Mouse (Mus musculus) splenic B cell, adult 2 months (primary cell): ENCODE results near the gene Cxcl10.

ENCODE experiments used
- DNase-seq: peaks from one replicate; pipeline ENCODE4 v3.0.0-alpha.2; 2011; ENCODE audit warnings: low read depth, low spot score
- H3K27me3 ChIP-seq: 2 replicates; pipeline ENCODE4 v1.6.1; 2012; ENCODE audit warnings: mild to moderate bottlenecking, low read length, moderate library complexity, mixed read lengths; ENCODE audit not compliant: control insufficient read depth, poor library complexity, insufficient read depth, severe bottlenecking
- H3K36me3 ChIP-seq: 2 replicates; pipeline ENCODE4 v1.6.1; 2012; ENCODE audit warnings: mild to moderate bottlenecking, low read length, moderate library complexity, mixed read lengths; ENCODE audit not compliant: control insufficient read depth, poor library complexity, insufficient read depth, severe bottlenecking

Cxcl10 gene

GRCm38 (mm10) chr5:92348794-92349413, at the start of gene Cxcl10:
Cxcl10 (minus strand) TSS chr5:92348889.
- no peaks in the 10 kb centered on the region for H3K27me3 ChIP-seq
- no peaks in the 10 kb centered on the region for H3K36me3 ChIP-seq
- peak; percentile 62 for DNase-seq

DNA sequence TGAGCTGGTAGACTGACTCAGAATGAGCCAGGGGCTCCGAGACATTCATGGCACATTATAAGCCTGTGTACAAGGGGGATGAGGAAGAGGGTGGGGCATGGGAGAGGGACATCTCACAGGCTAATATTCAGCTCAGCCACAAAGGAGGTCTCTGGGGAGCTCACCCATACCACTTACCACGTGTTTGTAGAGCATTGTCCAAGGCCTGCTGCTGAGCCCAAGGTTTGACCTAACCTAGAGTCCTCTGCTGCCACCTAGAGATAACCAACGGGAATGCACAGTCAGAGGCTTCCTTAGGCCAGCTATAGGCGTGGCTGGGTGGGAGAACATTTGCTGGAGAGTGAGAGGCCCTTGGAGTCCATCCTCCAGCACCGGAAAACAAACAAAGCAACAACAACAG, 49.5 kb upstream of the Cxcl10 start:
- Histone ChIP-seq H3K36me3 (no peaks in the 10 kb centered on the region), H3K27me3 (no peaks in the 10 kb centered on the region)
- DNase-seq, result peak; percentile 86

GRCm38 (mm10) chr5:92396476-92396875, 47.8 kb upstream of the Cxcl10 start:
- Histone ChIP-seq H3K27me3 (no peaks in the 10 kb centered on the region), H3K36me3 (no peaks in the 10 kb centered on the region)
- DNase-seq, result no peak

GRCm38 (mm10) chr5:92395764-92396163, 47.1 kb upstream of the Cxcl10 start:
- no peak for DNase-seq
- no peaks in the 10 kb centered on the region for H3K36me3 ChIP-seq
- H3K27me3 ChIP-seq, result no peaks in the 10 kb centered on the region

DNA sequence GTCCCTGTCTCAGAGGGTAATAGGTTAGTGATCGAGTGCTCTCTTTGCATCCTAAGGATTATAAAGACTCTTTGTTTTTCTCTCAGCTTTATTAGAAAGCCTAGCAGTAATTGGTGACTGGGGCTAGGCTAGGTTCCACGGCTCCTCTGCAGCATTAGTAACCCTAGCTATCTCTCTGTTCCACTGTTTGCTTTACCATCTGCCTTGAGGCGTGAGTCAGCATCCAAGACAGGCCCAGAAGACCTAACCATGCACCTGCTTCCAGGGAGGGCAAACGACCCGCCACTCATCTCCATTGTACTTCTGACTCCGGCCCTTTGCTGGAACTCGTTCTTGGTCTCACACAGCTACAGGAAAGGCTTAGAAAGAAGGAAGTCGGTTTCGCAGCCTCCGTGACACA, 45.2 kb upstream of the Cxcl10 start:
- no peak for DNase-seq
- Histone ChIP-seq H3K36me3 (no peaks in the 10 kb centered on the region), H3K27me3 (no peaks in the 10 kb centered on the region)

DNA sequence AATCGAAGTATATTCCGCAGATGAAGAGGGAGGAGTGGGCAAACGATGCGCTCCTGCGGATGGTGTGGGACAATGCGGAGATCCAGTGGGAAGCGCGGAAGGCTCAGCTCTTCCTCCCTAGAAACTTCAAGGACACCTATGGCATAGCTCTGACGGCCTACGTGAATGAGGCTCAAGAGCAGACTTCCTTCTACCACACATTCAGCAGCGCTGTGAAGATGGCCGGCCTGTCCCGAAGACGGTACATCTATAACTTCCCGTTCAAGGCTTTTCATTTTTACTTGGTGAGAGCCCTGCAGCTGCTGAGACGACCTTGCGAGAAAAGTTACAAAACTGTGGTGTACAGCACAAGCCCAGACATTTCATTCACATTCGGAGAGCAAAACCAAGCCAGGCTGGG, 43.9 kb upstream of the Cxcl10 start:
- peak; percentile 41 for DNase-seq
- H3K36me3 ChIP-seq, result no peaks in the 10 kb centered on the region
- no peaks in the 10 kb centered on the region for H3K27me3 ChIP-seq

DNA sequence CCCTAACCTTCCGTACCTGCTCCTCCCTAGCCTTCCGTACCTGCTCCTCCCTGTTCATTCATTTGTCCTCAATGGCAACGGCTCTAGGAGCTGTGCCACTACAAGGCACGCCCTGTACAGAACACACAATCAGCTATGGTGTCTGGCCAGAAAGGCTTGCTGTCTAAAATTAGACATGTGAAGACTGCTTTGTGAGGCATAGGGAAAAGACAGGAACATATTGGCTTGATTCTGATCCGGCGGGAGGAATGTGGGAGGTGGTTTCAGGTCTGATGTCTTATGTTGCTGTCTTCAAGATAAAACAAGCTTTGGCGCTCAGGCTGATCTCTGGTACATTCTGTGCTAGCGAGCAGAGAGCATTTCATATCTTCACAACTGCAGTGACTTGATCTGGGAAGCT, 41.9 kb upstream of the Cxcl10 start:
- no peaks in the 10 kb centered on the region for H3K36me3 ChIP-seq
- no peaks in the 10 kb centered on the region; the same call in 1 of the 2 replicates for H3K27me3 ChIP-seq
- no peak for DNase-seq

GRCm38 (mm10) chr5:92389977-92390376, 41.3 kb upstream of the Cxcl10 start:
- no peaks in the 10 kb centered on the region for H3K36me3 ChIP-seq
- DNase-seq, result no peak

GRCm38 (mm10) chr5:92387433-92387832, 38.7 kb upstream of the Cxcl10 start:
- H3K36me3 ChIP-seq, result no peaks in the 10 kb centered on the region
- DNase-seq, result no peak

More at GRCm38 (mm10) chr5:92389977-92390376, 41.3 kb upstream of the Cxcl10 start:
- no peaks in the 10 kb centered on the region; the same call in 1 of the 2 replicates for H3K27me3 ChIP-seq

GRCm38 (mm10) chr5:92386643-92387042, 38.0 kb upstream of the Cxcl10 start:
- Histone ChIP-seq H3K27me3 (no peaks in the 10 kb centered on the region; the same call in 1 of the 2 replicates), H3K36me3 (no peaks in the 10 kb centered on the region)
- no peak for DNase-seq

More at GRCm38 (mm10) chr5:92387433-92387832, 38.7 kb upstream of the Cxcl10 start:
- no peaks in the 10 kb centered on the region; the same call in 1 of the 2 replicates for H3K27me3 ChIP-seq

GRCm38 (mm10) chr5:92386102-92386501, 37.4 kb upstream of the Cxcl10 start:
- H3K27me3 ChIP-seq, result no peaks in the 10 kb centered on the region; the same call in 1 of the 2 replicates
- DNase-seq, result no peak
- no peaks in the 10 kb centered on the region for H3K36me3 ChIP-seq

GRCm38 (mm10) chr5:92384855-92385254, 36.2 kb upstream of the Cxcl10 start:
- H3K27me3 ChIP-seq, result no peaks in the 10 kb centered on the region; the same call in 1 of the 2 replicates
- H3K36me3 ChIP-seq, result no peaks in the 10 kb centered on the region
- DNase-seq, result peak; percentile 59

DNA sequence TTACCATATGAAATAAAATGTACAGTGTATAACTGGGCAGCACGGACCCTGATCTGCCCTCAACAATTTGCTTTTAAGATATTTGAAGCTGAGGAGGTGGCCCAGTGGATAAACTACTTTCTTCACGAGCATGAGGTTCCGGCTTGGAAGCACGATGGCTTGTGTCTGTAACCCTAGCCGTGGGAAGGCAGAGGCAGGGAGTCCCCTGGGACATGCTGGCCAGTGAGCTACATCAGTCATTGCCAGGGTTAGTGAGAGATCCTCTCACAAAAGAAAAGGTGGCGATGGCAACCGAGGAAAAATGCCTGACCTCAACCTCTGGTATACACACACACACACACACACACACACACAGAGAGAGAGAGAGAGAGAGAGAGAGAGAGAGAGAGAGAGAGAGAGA, 35.1 kb upstream of the Cxcl10 start:
- Histone ChIP-seq H3K36me3 (no peaks in the 10 kb centered on the region), H3K27me3 (no peaks in the 10 kb centered on the region; the same call in 1 of the 2 replicates)
- no peak for DNase-seq

DNA sequence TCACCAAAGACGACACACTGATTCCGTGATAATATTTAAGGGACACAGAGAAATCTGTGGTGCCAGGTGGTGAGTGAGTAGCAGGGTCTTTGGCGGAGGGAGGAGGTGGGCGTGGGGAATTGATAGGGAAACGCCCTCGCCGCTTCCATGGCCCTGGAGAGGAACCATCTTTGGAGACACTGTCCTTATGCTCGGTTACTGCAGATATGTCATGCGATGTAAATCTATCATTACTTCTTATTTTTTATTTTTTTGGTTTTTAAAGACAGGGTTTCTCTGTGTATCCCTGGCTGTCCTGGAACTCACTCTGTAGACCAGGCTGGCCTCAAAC, 33.6 kb upstream of the Cxcl10 start:
- DNase-seq, result no peak
- H3K36me3 ChIP-seq, result no peaks in the 10 kb centered on the region
- no peaks in the 10 kb centered on the region; the same call in 1 of the 2 replicates for H3K27me3 ChIP-seq

DNA sequence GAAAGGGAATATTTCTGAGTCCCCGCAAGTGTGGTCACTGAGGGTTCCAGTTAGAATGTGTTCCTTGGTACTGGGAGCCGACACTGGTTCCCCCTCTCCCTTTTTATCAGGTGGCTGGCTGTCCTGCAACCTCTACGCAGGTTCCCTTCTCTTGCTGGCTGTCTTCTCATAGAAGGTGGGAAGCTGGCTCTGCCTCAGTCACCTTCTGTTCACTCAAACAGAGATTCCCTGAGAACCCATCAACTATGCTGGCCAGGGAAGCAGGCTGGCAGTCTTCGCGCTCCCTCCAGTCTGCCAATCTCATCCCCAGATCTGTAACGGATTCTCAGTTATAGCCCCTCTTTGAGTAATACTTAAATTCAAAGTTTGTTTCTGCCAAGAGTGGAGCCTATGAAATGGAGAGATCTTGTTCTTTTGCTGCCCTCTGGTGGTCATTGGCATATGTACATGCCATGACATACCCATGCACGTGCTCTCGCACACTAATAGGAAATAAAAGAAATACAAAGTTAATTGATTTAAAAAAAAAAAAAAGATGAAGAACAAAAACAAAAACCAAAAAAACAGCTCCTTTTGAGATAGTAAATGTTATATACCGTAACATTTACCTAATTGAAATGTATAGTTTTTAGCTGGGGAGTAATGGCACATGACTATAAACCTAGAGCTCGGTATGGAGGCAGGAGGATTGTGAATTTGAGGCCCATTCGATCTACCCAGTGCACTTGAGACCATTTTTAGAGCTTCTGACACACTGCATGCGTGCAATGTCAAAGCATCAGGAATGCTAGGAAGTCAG, 33.1 kb upstream of the Cxcl10 start:
- H3K27me3 ChIP-seq, result no peaks in the 10 kb centered on the region; the same call in 1 of the 2 replicates
- H3K36me3 ChIP-seq, result no peaks in the 10 kb centered on the region

More for the DNA sequence above, 33.1 kb upstream of the Cxcl10 start:
- peak; percentile 91 for DNase-seq
